Mouse (Mus musculus): ENCODE measurements at regions not wholly inside any gene's neighbourhood (a gene's known extent, or its start where the extent isn't known, plus 50 kb on each side); places are given as distances from the start of the nearest gene placed in this dataset.

- DNase-seq, result no peak
These were observed 210.7 kb upstream of the Akirin2 start for GRCm38 (mm10) chr4:34340057-34340456.

GRCm38 (mm10) chr4:34371281-34372032 lies 179.3 kb upstream of the Akirin2 start:
- DNase-seq, result no peak

- no peak for DNase-seq
These were observed 164.3 kb upstream of the Akirin2 start for GRCm38 (mm10) chr4:34386338-34386967.

- no peak for DNase-seq
These were observed 159.2 kb upstream of the Akirin2 start for GRCm38 (mm10) chr4:34391499-34391898.

- no peak for DNase-seq
These were observed 147.7 kb upstream of the Akirin2 start for GRCm38 (mm10) chr4:34403061-34403460.

- no peak for DNase-seq
These were observed 143.6 kb upstream of the Akirin2 start for GRCm38 (mm10) chr4:34407181-34407580.

- DNase-seq, result peak; percentile 20
These were observed 129.8 kb upstream of the Akirin2 start for GRCm38 (mm10) chr4:34420970-34421369.

GRCm38 (mm10) chr4:34424131-34424646 lies 126.5 kb upstream of the Akirin2 start:
- no peak for DNase-seq

GRCm38 (mm10) chr4:34429003-34429402 lies 121.7 kb upstream of the Akirin2 start:
- no peak for DNase-seq

GRCm38 (mm10) chr4:34429456-34430235 lies 121.1 kb upstream of the Akirin2 start:
- DNase-seq, result no peak

- DNase-seq, result no peak
These were observed 113.4 kb upstream of the Akirin2 start for GRCm38 (mm10) chr4:34437316-34437715.

GRCm38 (mm10) chr4:34449582-34449981 lies 101.2 kb upstream of the Akirin2 start:
- no peak for DNase-seq

GRCm38 (mm10) chr4:34462591-34462990 lies 88.1 kb upstream of the Akirin2 start:
- no peak for DNase-seq

- no peak for DNase-seq
These were observed 84.9 kb upstream of the Akirin2 start for GRCm38 (mm10) chr4:34465845-34466244.

GRCm38 (mm10) chr4:34466309-34466708 lies 84.4 kb upstream of the Akirin2 start:
- DNase-seq, result peak; percentile 67

- peak; percentile 15 for DNase-seq
These were observed 82.6 kb upstream of the Akirin2 start for GRCm38 (mm10) chr4:34468096-34468495.

- DNase-seq, result peak; percentile 48
These were observed 74.8 kb upstream of the Akirin2 start for GRCm38 (mm10) chr4:34475792-34476448.

GRCm38 (mm10) chr4:34484273-34484672 lies 66.5 kb upstream of the Akirin2 start:
- no peak for DNase-seq

- DNase-seq, result no peak
These were observed 65.2 kb upstream of the Akirin2 start for GRCm38 (mm10) chr4:34485574-34485973.

GRCm38 (mm10) chr4:34494961-34495723 lies 55.6 kb upstream of the Akirin2 start:
- DNase-seq, result peak; percentile 32

- DNase-seq, result no peak
These were observed 52.4 kb upstream of the Akirin2 start for GRCm38 (mm10) chr4:34498325-34498724.

GRCm38 (mm10) chr4:34498781-34499180 lies 52.0 kb upstream of the Akirin2 start:
- DNase-seq, result no peak

Measured in kidney, adult 9 months (tissue).